Mouse (Mus musculus): ENCODE measurements around the gene Kcnq4.

GRCm38 (mm10) chr4:120674775-120675451 lies 73.5 kb downstream of the Kcnq4 start:
- TF ChIP-seq ZC3H11A (IDR thresholded peaks at IDR 0.05; ENCODE audit: borderline replicate concordance, low read depth, low read length) (no peak), HCFC1 (IDR thresholded peaks at IDR 0.05; ENCODE audit: borderline replicate concordance, insufficient read depth, low read length) (no peak), ZNF384 (IDR thresholded peaks at IDR 0.05; ENCODE audit: low read depth, low read length) (no peak)

Data from ES-E14 (cell line).